Mouse (Mus musculus) 3134 (cell line): ENCODE measurements around the gene Mmp8.

Source experiments
- DNase-seq: peaks from one replicate; pipeline ENCODE4 v3.0.0-alpha.2; 2011; ENCODE audit warnings: low spot score; ENCODE audit not compliant: insufficient read length; ENCODE audit errors: extremely low read depth

Mmp8 gene

DNA sequence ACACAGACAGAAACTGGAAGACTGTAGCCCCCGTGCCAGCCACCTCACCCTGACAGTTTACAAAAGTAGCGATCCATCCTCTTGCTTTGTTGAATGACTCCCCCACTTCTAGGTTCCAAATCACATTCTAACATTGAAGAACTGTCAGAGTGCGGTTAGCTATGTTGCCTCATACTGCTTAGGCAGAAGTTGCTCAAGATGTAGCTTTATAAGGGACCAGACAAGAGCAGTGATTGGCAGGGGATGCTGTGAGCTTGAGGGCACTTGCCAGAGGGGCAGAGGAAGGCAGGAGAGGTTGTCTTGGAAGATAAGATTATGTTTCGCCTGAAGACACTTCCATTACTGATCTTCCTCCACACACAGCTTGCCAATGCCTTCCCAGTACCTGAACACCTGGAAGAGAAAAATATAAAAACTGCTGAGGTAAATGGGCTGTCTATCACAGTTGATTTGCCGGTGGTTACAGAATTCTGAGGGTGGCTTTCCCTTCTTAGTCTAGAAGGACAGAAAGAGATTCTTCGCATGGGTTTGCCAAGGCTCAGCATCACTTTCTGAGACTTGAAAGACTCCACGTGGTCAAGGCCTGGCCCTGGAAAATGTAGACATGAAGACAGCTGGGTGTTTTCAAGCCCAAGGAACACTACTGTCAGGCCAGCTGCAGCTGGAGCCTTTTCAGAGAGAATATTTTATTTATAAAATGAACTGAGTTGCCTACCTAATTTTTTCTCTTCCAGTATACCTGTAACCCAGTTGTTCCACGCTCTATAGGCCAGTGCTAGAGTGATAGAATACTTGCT lies at the start of gene Mmp8:
TSS of gene Mmp8 (plus strand) at position 236 of the 797 bp plus-strand sequence.
- DNase-seq: no peak

DNA sequence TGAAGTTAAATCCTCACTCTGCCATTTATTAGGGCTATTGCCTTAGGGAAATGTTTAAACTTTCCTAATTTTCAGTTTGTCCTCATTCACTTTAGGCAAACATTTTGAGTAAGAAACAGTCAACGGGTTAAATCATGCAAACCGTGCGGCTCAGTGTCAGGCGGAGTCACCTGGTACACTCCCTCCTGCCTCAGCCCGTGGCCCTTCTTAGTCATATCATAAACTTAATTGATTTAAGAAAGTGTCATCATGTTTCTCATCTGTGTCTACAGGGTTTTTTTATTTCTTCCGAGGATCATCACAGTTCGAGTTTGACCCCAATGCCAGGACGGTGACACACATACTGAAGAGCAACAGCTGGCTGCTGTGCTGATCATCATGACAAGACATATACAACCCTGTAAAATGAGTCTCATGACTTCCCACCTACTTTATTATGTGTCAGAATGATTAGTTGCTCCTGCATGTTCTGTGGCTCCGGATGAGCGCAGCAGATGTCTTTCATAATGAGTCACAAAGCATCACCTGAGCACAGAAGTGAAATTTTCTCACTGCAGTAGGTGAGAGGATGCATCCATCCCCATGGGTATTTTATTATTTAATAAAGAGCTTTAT lies 48.5 kb upstream of the Mmp8 start:
- no peak for DNase-seq

DNA sequence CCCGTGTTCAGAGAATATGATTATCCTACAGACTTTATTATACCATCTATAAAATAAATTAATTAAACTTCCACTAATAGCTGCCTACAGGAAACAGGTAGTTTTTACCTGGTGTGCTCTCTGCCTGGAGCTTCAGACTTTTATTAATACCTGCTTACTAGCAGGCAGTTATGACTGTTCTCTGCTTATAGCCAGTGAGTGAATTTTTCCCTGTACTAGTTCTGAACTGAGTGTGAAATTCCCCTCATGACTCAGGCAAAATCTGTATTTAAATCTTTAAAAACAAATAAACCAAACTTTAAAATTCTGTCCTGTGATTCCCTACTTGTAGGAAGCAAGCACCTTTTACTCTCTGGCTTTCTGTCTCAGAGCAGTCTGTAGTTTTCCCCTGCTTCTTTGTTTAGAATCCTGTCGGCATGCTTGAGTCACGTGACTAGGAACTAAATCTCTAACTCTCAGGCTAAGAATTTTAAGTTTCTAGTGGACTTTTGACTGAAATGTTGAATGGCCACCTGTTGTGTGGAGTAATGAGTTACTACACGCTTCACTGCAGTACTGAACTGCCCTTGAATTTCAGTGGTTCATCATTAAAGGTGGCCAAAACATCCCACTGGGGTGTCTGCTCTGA lies 40.2 kb upstream of the Mmp8 start:
- no peak for DNase-seq

DNA sequence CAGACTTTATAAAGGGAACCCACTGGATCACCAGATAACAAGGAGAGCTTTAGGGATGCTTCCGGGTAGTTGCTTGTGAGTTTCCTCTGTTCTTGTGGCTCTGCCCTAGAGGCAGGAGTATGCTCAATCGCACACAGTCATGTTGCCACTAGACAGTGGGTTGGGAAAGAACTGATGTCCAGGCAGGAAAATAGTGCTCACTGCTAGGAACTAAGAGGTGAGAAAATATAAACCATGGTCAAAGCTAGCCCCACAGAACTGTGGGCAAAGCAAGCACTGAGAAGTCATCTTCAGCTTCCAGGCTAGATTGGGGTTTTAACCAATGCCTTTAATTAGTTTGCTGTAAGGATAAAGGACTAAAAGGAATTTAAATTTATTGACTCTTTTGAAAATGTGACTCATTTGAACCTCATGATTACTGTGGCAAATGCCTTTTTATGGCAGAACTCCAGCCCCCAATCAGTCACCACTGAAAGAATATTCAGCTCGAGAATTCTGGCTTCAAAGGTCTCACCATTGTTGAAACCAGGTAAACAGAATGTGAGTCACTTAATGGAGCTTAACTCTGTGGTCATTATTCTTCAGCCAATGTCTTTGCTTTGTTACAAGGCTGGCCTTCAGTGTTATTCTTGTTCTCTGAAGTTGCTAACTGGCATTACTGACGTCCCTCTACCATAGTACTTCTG lies 31.9 kb upstream of the Mmp8 start:
- no peak for DNase-seq

DNA sequence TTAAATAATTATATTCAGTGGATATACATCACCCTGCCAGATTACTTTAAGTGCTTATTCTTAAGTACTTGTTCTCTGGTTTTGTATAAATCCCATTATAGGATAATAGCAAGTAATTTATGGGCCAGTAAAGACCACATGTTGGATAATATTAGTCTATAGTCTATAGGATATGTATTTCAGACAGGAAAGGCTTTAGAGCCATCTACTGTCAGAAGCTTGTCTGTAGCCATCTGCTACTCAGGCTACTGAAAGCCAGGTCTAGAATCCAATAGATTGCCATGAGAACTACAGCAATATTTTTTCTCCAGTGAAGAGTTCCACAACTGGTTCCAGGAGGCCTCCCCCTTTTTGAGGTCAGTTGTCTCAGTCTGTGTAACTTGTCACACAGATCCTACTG lies 15.5 kb upstream of the Mmp8 start:
- no peak for DNase-seq

DNA sequence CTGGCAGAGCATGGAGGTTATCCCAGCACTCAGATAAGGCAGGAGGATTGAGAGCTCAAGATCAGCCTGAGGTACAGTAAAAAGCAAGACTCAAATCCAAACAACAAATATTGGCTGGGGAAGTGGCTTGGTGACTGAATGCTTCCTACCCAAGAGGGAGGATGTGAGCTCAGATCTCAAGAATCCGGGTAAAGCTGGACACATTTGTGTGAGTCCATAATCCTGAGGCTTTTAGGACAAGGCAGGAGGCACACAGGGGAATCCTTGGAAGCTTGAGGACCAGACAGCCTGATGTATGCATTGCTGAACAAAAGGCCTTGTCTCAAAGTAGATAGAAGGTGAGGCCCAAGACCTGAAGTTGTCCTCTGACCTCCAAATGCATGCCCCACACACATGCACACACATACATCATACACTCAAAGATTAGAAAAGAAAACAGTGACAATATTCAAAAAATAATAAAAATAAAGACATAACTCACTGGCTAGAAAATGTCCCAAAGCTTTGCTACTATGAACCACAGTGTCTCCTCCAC lies 13.3 kb upstream of the Mmp8 start:
- DNase-seq: no peak

GRCm38 (mm10) chr9:7545471-7545870 lies 12.8 kb upstream of the Mmp8 start:
- no peak for DNase-seq

- no peak for DNase-seq
Measured at GRCm38 (mm10) chr9:7545920-7546319, 12.3 kb upstream of the Mmp8 start.

GRCm38 (mm10) chr9:7551943-7552342 lies 6.3 kb upstream of the Mmp8 start:
- no peak for DNase-seq

DNA sequence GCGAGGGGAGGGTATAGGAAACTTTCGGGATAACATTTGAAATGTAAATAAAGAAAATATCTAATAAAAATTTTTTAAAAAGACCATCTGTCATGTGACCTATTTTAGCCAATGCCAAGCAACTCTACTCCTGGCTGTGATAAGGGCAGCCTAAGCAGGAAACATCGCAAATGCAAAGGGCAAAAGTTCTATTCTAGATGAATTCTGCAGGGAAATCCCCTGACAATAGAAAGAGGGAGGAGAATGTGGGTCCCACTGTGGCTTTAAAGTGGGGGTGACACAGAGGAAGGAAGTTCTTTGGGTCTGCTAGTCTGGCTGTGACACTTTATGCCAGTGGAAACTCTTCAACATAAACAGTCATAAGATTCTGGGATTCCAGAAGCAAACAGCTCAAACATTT lies 4.7 kb upstream of the Mmp8 start:
- no peak for DNase-seq

GRCm38 (mm10) chr9:7554382-7554781 lies 3.9 kb upstream of the Mmp8 start:
- no peak for DNase-seq

GRCm38 (mm10) chr9:7560026-7560425 lies 1.8 kb downstream of the Mmp8 start:
- no peak for DNase-seq

GRCm38 (mm10) chr9:7567376-7567775 lies 9.1 kb downstream of the Mmp8 start:
- DNase-seq: no peak

- no peak for DNase-seq
Measured at GRCm38 (mm10) chr9:7567923-7568322, 9.7 kb downstream of the Mmp8 start.

DNA sequence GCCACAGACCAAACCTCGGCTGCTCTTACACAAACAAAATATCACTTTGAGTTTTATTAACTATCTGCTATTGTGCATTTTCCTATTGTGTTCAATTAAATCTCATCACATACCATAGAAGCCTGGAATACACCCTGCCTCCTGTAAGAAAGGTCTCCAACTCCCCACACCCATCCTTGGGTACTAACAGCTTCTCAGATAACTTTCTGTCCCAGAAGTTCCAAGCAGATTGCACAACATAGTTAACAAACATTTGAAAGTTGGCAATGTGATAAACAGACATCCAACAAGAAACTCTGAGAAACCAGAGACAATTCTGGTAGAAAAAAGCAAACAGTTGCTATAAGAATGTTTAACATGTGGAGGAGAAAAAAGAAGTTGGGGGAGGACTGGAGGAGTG lies 12.2 kb downstream of the Mmp8 start:
- DNase-seq: no peak

DNA sequence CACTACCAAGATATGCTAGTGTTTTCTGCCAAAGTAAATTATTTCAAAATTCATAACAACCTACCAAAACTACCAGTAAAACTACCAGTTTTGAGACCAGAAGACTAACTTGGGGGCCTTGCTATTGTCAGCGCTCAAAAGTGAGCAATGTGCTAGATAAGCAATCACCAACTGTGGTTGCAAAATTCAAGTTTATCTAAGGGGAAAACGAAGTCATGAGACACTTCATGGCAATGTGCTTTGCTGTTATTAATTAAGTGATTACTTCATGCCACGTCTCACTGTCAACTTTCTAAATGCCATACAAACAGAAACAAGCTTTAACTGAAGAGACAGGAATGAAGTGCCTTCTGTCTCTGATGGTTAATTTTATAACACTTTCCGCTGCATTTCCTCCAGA lies 12.9 kb downstream of the Mmp8 start, which contains the start of gene Mmp27:
TSS of gene Mmp27 (plus strand) at position 235 of the 400 bp plus-strand sequence.
- DNase-seq: no peak

DNA sequence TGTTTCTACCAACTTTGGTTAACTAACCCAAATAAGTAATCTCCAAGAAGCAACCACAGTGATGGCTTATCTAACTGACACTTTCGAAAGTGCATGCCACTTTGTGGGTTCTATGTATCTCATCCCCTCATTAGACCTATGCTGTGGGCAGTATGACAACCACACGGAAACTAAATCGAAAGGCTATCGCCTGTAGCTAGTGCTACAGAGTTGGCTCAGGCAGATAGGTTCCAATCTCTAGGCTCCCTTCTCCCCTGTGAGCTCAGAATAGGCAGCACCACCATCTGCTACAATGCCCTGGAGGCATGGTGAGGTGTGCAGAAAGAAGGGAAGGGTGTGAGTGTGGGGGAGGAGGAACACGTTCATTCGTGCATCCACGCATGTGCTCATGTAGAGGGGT lies 13.9 kb downstream of the Mmp8 start:
- no peak for DNase-seq

- peak; percentile 24 for DNase-seq
Measured at GRCm38 (mm10) chr9:7572663-7573308, 14.5 kb downstream of the Mmp8 start.

DNA sequence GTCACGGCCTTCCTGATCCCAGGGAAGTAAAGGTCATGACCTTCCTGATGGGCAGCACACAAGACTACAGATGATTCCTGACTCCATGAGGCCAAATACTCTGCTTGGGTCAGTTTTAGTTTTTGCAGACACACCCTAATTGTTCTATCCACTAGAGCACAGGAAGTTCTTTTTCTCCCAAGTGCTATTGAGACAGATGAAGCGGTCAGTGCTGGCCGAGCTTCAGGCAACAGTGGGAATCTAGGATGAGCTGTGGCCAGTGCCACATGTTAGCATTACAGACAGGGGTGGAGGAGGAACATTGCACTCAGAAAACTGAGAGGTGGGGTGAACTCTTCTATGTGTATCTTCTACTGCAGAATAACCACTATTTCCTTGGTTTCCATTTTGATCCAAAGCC lies 17.3 kb downstream of the Mmp8 start:
- DNase-seq: no peak

DNA sequence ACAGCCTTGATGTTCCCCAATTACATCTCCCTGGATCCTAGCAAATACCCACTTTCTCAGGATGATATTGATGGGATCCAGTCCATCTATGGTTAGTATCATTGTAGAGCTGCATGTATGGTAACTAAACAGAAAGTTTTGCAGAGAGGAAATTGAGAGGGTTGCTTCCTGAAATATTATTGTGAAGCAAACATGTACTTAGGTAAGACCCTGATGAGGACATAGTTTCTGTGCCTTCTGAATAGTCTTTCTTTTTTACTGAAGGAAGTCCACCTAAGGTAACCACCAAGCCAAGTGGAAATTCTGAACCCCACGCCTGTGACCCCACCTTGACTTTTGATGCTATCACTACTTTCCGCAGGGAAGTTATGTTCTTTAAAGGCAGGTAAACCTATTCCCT lies 19.1 kb downstream of the Mmp8 start:
- DNase-seq: no peak

- DNase-seq: no peak
Measured at GRCm38 (mm10) chr9:7590063-7590462, 31.8 kb downstream of the Mmp8 start.
